Mouse (Mus musculus) brown adipose tissue, adult 24 weeks (tissue): ENCODE results near the gene Psme4. TPM values are rescaled to one million over a fixed set of nuclear protein-coding genes. Genes with fewer than 3 reads are reported as not detected.
"Not testable (repeated sequence)": the region's sequence is repeated elsewhere in the genome, so short reads cannot be mapped to it uniquely, and the experiment has no call there.

ENCODE experiments used
- H3K27ac ChIP-seq: fragments of 200-500 bp; replicated peaks from 2 replicates; pipeline ENCODE4 v1.5.1; 2012; ENCODE audit warnings: low read depth, mild to moderate bottlenecking, low read length
- H3K4me1 ChIP-seq: fragments of 200-500 bp; 2 replicates; pipeline ENCODE4 v1.6.1; 2012; ENCODE audit warnings: low read length, mixed read lengths; ENCODE audit not compliant: control insufficient read depth, insufficient read depth, insufficient read length
- H3K4me3 ChIP-seq: fragments of 200-500 bp; 2 replicates; pipeline ENCODE4 v1.5.1; 2012; ENCODE audit warnings: low read depth, mild to moderate bottlenecking, low read length, moderate library complexity; ENCODE audit not compliant: insufficient read depth
- polyA plus RNA-seq: library from polyadenylated mRNA; stranded (reverse); fragments of >200 nt; gene quantifications from 2 replicates; pipeline ENCODE4 v1.2.4, GENCODE M21; 2012; ENCODE audit not compliant: missing spikeins, insufficient read depth, insufficient read length

Gene Psme4
- 45.0 and 45.7 TPM in 2 replicates for polyA plus RNA-seq

GRCm38 (mm10) chr11:30771267-30771903, at the start of gene Psme4:
Psme4 (plus strand) TSS chr11:30771726.
- Histone ChIP-seq H3K27ac (peak within 1 kb of the TSS; percentile 93), H3K4me3 (peak within 1 kb of the TSS; percentile 88), H3K4me1 (peaks cover 5% of the 10 kb centered on the region)

- Histone ChIP-seq H3K4me3 (no peak overlapping the region), H3K4me1 (no peaks in the 10 kb centered on the region), H3K27ac (no peak overlapping the region)
These were observed 48.1 kb upstream of the Psme4 start for GRCm38 (mm10) chr11:30723438-30723837.

DNA sequence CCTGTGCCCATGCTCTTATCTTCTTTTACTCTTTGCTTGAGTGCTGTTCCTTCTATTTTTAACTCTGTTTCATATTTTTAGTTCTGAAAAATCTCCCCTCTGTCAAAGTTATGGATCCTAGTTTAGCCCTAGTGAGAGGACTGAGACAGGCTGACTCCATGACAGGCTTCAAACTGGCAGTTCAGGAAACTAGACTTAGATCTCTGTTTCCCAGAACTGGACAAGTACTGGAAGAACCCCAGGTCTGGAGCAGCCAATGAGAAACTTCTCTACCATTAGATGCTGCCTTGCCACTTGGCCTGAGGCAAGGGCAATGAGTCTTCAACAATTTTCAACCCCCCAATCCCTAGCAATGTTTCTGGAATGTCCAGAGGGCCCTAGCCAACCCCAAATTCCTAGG, 40.8 kb upstream of the Psme4 start:
- no peak overlapping the region for H3K27ac ChIP-seq
- no peak overlapping the region for H3K4me3 ChIP-seq
- no peaks in the 10 kb centered on the region for H3K4me1 ChIP-seq

- Histone ChIP-seq H3K4me1 (no peaks in the 10 kb centered on the region), H3K27ac (no peak overlapping the region), H3K4me3 (no peak overlapping the region)
These were observed 38.1 kb upstream of the Psme4 start for GRCm38 (mm10) chr11:30733376-30733775.

- Histone ChIP-seq H3K4me1 (no peaks in the 10 kb centered on the region), H3K4me3 (no peak overlapping the region), H3K27ac (no peak overlapping the region)
These were observed 27.5 kb upstream of the Psme4 start for GRCm38 (mm10) chr11:30743991-30744390.

- Histone ChIP-seq H3K4me3 (no peak overlapping the region), H3K4me1 (no peaks in the 10 kb centered on the region), H3K27ac (no peak overlapping the region)
These were observed 22.6 kb upstream of the Psme4 start for GRCm38 (mm10) chr11:30748938-30749337.

DNA sequence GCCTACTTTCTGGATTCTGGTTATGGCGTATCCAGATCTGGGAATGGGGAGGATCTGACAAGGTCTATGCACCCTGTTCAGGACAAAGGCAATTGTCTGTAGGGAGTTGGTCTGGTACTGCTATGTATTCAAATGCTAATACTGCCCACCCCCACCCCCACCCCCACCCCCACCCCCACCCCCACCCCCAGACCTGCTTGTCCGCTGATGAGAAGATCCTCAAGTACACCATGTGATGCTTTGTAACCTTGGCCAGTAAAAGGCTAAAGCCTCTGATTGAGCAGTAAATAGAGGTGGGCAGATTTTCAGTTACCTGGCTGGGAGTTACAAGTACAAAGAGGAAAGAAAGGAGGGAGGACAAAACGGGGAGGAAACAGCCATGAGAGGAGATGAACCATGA, 21.9 kb upstream of the Psme4 start:
- Histone ChIP-seq H3K4me3 (no peak overlapping the region), H3K27ac (no peak overlapping the region), H3K4me1 (no peaks in the 10 kb centered on the region)

DNA sequence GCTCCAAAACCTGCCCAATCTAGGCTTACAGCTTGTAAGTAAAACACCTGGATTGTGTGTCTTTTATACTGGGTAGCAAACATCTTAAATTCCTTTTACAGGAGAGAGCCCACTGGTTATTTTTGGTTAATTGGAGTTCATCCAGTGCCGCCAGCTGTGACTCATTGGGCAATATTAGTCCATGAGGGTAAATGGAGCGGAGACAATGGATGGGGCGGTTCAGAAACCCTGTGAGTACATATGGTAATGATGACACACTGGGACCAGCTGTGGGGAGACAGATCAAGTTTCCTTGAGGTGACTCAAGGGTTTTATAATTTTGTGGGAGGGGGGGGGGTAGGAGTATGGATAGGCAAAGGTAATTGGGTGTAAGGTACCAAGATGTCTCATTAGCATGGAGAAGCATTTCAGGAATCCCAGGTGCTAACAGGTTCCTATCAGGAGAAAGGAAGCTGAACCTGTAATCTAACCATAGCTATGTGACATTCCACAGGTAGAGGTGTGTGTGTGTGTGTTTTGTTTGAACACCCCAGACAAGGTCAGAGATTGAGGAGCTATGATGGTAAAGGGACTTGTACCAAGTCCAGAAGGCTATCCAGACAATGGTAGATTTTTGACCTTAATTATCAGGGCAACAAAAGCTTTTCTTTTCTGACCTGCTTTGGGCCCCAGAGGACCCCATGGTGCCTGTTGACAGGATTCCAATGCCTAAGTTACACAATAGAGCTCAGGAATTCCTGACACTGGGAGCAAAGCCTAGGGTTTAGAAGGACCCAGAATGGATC, 21.3 kb upstream of the Psme4 start:
- no peaks in the 10 kb centered on the region for H3K4me1 ChIP-seq
- no peak overlapping the region for H3K4me3 ChIP-seq
- no peak overlapping the region; the same call in 1 of the 2 replicates for H3K27ac ChIP-seq

DNA sequence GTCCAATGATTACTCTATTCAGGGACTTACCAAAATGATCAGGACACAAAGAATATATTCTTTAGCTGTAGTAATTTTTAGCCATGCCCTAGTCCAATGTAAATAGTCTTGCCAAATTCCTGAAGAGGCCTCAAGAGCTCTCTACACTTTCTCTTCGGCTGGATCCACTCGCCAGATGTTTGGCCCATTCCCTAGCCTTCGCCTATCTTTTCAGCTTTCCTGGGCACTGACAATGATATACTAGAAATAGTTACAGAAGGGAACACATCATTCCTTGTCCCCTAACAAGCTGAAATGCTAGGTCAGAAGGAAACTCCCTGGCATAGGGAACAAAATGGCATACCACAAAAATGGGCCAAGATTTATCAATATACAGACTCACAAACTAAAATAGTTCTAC, 18.6 kb upstream of the Psme4 start:
- H3K4me3 ChIP-seq: no peak overlapping the region
- no peak overlapping the region for H3K27ac ChIP-seq
- H3K4me1 ChIP-seq: no peaks in the 10 kb centered on the region

DNA sequence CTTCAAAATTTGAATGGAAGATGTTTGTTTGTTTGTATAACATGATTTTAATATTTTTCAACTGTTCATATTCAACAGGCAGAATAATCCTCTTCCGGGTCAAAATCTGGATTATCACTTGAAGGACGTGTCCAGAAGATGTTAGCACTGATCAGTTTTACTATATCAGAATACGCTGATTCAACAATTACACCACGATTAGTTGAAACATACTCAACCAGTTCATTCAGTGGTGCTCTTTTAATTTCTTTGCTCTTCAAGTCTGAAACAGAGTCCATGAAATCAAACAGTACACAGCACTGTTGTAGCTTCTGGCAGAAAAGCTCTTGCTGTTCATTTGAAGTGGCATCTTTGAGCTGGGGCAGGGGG, 17.1 kb upstream of the Psme4 start:
- not testable (repeated sequence) for H3K4me1 ChIP-seq, H3K27ac ChIP-seq
- peak overlapping the region; percentile 67 for H3K4me3 ChIP-seq

GRCm38 (mm10) chr11:30754855-30755530, 16.5 kb upstream of the Psme4 start:
- Histone ChIP-seq H3K27ac (no peak overlapping the region), H3K4me3 (peak overlapping the region; percentile 67), H3K4me1 (no peaks in the 10 kb centered on the region)

GRCm38 (mm10) chr11:30761381-30761780, 10.1 kb upstream of the Psme4 start:
- no peak overlapping the region for H3K27ac ChIP-seq
- H3K4me3 ChIP-seq: no peak overlapping the region
- no peaks in the 10 kb centered on the region for H3K4me1 ChIP-seq

GRCm38 (mm10) chr11:30761891-30762290, 9.6 kb upstream of the Psme4 start:
- no peak overlapping the region for H3K4me3 ChIP-seq
- no peaks in the 10 kb centered on the region for H3K4me1 ChIP-seq
- no peak overlapping the region for H3K27ac ChIP-seq

- Histone ChIP-seq H3K4me1 (no peaks in the 10 kb centered on the region), H3K27ac (no peak overlapping the region), H3K4me3 (no peak overlapping the region)
These were observed 6.5 kb upstream of the Psme4 start for GRCm38 (mm10) chr11:30765076-30765475.

- H3K4me3 ChIP-seq: no peak overlapping the region
- no peak overlapping the region for H3K27ac ChIP-seq
- H3K4me1 ChIP-seq: peaks cover 5% of the 10 kb centered on the region
These were observed 709 bp upstream of the Psme4 start for GRCm38 (mm10) chr11:30770817-30771216.
